Mouse (Mus musculus): Measurements from ENCODE around the gene Clec12b. TPM values are rescaled to one million over a fixed set of nuclear protein-coding genes. Genes with fewer than 3 reads are reported as not detected.
A peak's percentile ranks its signal among the peaks of the same experiment; 100 is the strongest.

Clec12b gene
- total RNA-seq, 1 experiment, result not detected

GRCm38 (mm10) chr6:129333674-129334078 lies 52.0 kb downstream of the Clec12b start:
- peak; percentile 53 for DNase-seq (ENCODE audit: low read depth, low spot score)
- Histone ChIP-seq H3K9me3 (ENCODE audit: control insufficient read depth, insufficient read depth, low read depth, low read length) (no peaks in the 10 kb centered on the region), H3K9ac (ENCODE audit: insufficient read depth, low read depth, low read length, poor library complexity, severe bottlenecking) (no peak overlapping the region), H3K4me3 (ENCODE audit: insufficient read depth in 1 of 2, low read depth in 1 of 2, low read length in 2 of 2, poor library complexity in 1 of 2, severe bottlenecking in 1 of 2) (no peak overlapping the region), H3K27ac (ENCODE audit: insufficient read depth, low read depth, low read length, poor library complexity, severe bottlenecking) (no peak overlapping the region), H3K4me1 (ENCODE audit: control insufficient read depth in 2 of 2, insufficient read depth in 2 of 2, low read length in 2 of 2, poor library complexity in 1 of 2) (peaks cover 0 to 5% of the 10 kb centered on the region in 2 experiments; a peak in 1 of 4 replicates), H3K36me3 (ENCODE audit: control insufficient read depth, insufficient read depth, low read length, poor library complexity, severe bottlenecking) (no peaks in the 10 kb centered on the region)
- in situ Hi-C loops (cut with MboI; ENCODE audit: low sequenced_read_pairs in 2 of 2, unreplicated experiment in 2 of 2), result no loop called here
- TF ChIP-seq ZNF384 (IDR thresholded peaks at IDR 0.05; ENCODE audit: low read depth, low read length), result no peak
- TF ChIP-seq CHD2 (IDR thresholded peaks at IDR 0.05; ENCODE audit: low read depth, low read length), result no peak
- no peak for TF ChIP-seq ZC3H11A (IDR thresholded peaks at IDR 0.05; ENCODE audit: borderline replicate concordance, low read depth, low read length)
- TF ChIP-seq MAFK (IDR thresholded peaks at IDR 0.05; ENCODE audit: insufficient read depth, low read depth, low read length), result no peak
- TF ChIP-seq HCFC1 (IDR thresholded peaks at IDR 0.05; ENCODE audit: borderline replicate concordance, insufficient read depth, low read length), result no peak

GRCm38 (mm10) chr6:129331610-129332009 lies 54.1 kb downstream of the Clec12b start, which contains the start of gene 4922502D21Rik:
Gene 4922502D21Rik, minus strand, starts transcription at chr6:129331796.
- in situ Hi-C loops (cut with MboI; ENCODE audit: low sequenced_read_pairs in 2 of 2, unreplicated experiment in 2 of 2), result no loop called here

GRCm38 (mm10) chr6:129326568-129327150 lies 59.0 kb downstream of the Clec12b start:
- TF ChIP-seq CHD2 (IDR thresholded peaks at IDR 0.05; ENCODE audit: low read depth, low read length), result no peak
- TF ChIP-seq ZC3H11A (IDR thresholded peaks at IDR 0.05; ENCODE audit: borderline replicate concordance, low read depth, low read length), result no peak
- TF ChIP-seq HCFC1 (IDR thresholded peaks at IDR 0.05; ENCODE audit: borderline replicate concordance, insufficient read depth, low read length), result no peak
- TF ChIP-seq MAFK (IDR thresholded peaks at IDR 0.05; ENCODE audit: insufficient read depth, low read depth, low read length), result no peak
- no peak for TF ChIP-seq ZNF384 (IDR thresholded peaks at IDR 0.05; ENCODE audit: low read depth, low read length)
- no peaks in the 10 kb centered on the region for H3K9me3 ChIP-seq (ENCODE audit: control insufficient read depth, insufficient read depth, low read depth, low read length)
- H3K27ac ChIP-seq (ENCODE audit: insufficient read depth, low read depth, low read length, poor library complexity, severe bottlenecking), result no peak overlapping the region
- no peaks in the 10 kb centered on the region for H3K36me3 ChIP-seq (ENCODE audit: control insufficient read depth, insufficient read depth, low read length, poor library complexity, severe bottlenecking)
- no peak overlapping the region for H3K4me3 ChIP-seq (ENCODE audit: insufficient read depth in 1 of 2, low read depth in 1 of 2, low read length in 2 of 2, poor library complexity in 1 of 2, severe bottlenecking in 1 of 2)
- no peak for DNase-seq (ENCODE audit: low read depth, low spot score)
- in situ Hi-C loops (cut with MboI; ENCODE audit: low sequenced_read_pairs in 2 of 2, unreplicated experiment in 2 of 2), result no loop called here
- no peak overlapping the region for H3K9ac ChIP-seq (ENCODE audit: insufficient read depth, low read depth, low read length, poor library complexity, severe bottlenecking)
- no peaks in the 10 kb centered on the region for H3K4me1 ChIP-seq (ENCODE audit: control insufficient read depth in 2 of 2, insufficient read depth in 2 of 2, low read length in 2 of 2, poor library complexity in 1 of 2)

More at GRCm38 (mm10) chr6:129331610-129332009, 54.1 kb downstream of the Clec12b start, which contains the start of gene 4922502D21Rik:
- H3K9ac ChIP-seq (ENCODE audit: insufficient read depth, low read depth, low read length, poor library complexity, severe bottlenecking), result no peak within 1 kb of the TSS
- peaks cover 0 to 5% of the 10 kb centered on the region in 2 experiments; a peak in 1 of 4 replicates for H3K4me1 ChIP-seq (ENCODE audit: control insufficient read depth in 2 of 2, insufficient read depth in 2 of 2, low read length in 2 of 2, poor library complexity in 1 of 2)
- no peak within 1 kb of the TSS for H3K27ac ChIP-seq (ENCODE audit: insufficient read depth, low read depth, low read length, poor library complexity, severe bottlenecking)
- DNase-seq (ENCODE audit: low read depth, low spot score), result no peak
- no peak within 1 kb of the TSS for H3K4me3 ChIP-seq (ENCODE audit: insufficient read depth in 1 of 2, low read depth in 1 of 2, low read length in 2 of 2, poor library complexity in 1 of 2, severe bottlenecking in 1 of 2)
- no peaks in the 10 kb centered on the region for H3K9me3 ChIP-seq (ENCODE audit: control insufficient read depth, insufficient read depth, low read depth, low read length)
- TF ChIP-seq ZC3H11A (IDR thresholded peaks at IDR 0.05; ENCODE audit: borderline replicate concordance, low read depth, low read length) (no peak), MAFK (IDR thresholded peaks at IDR 0.05; ENCODE audit: insufficient read depth, low read depth, low read length) (no peak), CHD2 (IDR thresholded peaks at IDR 0.05; ENCODE audit: low read depth, low read length) (no peak), ZNF384 (IDR thresholded peaks at IDR 0.05; ENCODE audit: low read depth, low read length) (no peak), HCFC1 (IDR thresholded peaks at IDR 0.05; ENCODE audit: borderline replicate concordance, insufficient read depth, low read length) (no peak)
- H3K36me3 ChIP-seq (ENCODE audit: control insufficient read depth, insufficient read depth, low read length, poor library complexity, severe bottlenecking), result no peaks in the 10 kb centered on the region

GRCm38 (mm10) chr6:129326016-129326415 lies 59.7 kb downstream of the Clec12b start:
- H3K4me3 ChIP-seq (ENCODE audit: insufficient read depth in 1 of 2, low read depth in 1 of 2, low read length in 2 of 2, poor library complexity in 1 of 2, severe bottlenecking in 1 of 2), result no peak overlapping the region
- TF ChIP-seq ZC3H11A (IDR thresholded peaks at IDR 0.05; ENCODE audit: borderline replicate concordance, low read depth, low read length) (no peak), MAFK (IDR thresholded peaks at IDR 0.05; ENCODE audit: insufficient read depth, low read depth, low read length) (no peak), CHD2 (IDR thresholded peaks at IDR 0.05; ENCODE audit: low read depth, low read length) (no peak), ZNF384 (IDR thresholded peaks at IDR 0.05; ENCODE audit: low read depth, low read length) (no peak), HCFC1 (IDR thresholded peaks at IDR 0.05; ENCODE audit: borderline replicate concordance, insufficient read depth, low read length) (no peak)
- no peak for DNase-seq (ENCODE audit: low read depth, low spot score)
- no peak overlapping the region for H3K27ac ChIP-seq (ENCODE audit: insufficient read depth, low read depth, low read length, poor library complexity, severe bottlenecking)
- no peaks in the 10 kb centered on the region for H3K9me3 ChIP-seq (ENCODE audit: control insufficient read depth, insufficient read depth, low read depth, low read length)
- H3K4me1 ChIP-seq (ENCODE audit: control insufficient read depth in 2 of 2, insufficient read depth in 2 of 2, low read length in 2 of 2, poor library complexity in 1 of 2), result no peaks in the 10 kb centered on the region
- in situ Hi-C loops (cut with MboI; ENCODE audit: low sequenced_read_pairs in 2 of 2, unreplicated experiment in 2 of 2), result no loop called here
- H3K36me3 ChIP-seq (ENCODE audit: control insufficient read depth, insufficient read depth, low read length, poor library complexity, severe bottlenecking), result no peaks in the 10 kb centered on the region
- no peak overlapping the region for H3K9ac ChIP-seq (ENCODE audit: insufficient read depth, low read depth, low read length, poor library complexity, severe bottlenecking)

Other genes with a start within 250 kb of the Clec12b start
- 0.40 and 0.42 TPM in 2 replicates for gene Clec2d, start 205.3 kb downstream of the Clec12b start, total RNA-seq (2012; rRNA removed)
- 0.49 TPM in 1 of 2 replicates, not detected in the other for gene Cd69, start 110.4 kb downstream of the Clec12b start, total RNA-seq (2012; rRNA removed)
- gene 4922502D21Rik, start 54.1 kb downstream of the Clec12b start, total RNA-seq (2012; rRNA removed), result not detected in 2 replicates
- not detected in 2 replicates for gene Clec12a, start 43.2 kb downstream of the Clec12b start, total RNA-seq (2012; rRNA removed)
- gene Clec1b, start 11.4 kb upstream of the Clec12b start, total RNA-seq (2012; rRNA removed), result not detected in 2 replicates
- gene Clec9a, start 23.0 kb upstream of the Clec12b start, total RNA-seq (2012; rRNA removed), result not detected in 2 replicates
- gene Clec1a, start 66.1 kb upstream of the Clec12b start, total RNA-seq (2012; rRNA removed), result not detected in 2 replicates
- gene Olr1, start 121.3 kb upstream of the Clec12b start, total RNA-seq (2012; rRNA removed), result 0.45 TPM in 1 of 2 replicates, not detected in the other
- gene Tmem52b, start 126.7 kb upstream of the Clec12b start, total RNA-seq (2012; rRNA removed), result not detected in 2 replicates
- gene Gabarapl1, start 147.3 kb upstream of the Clec12b start, total RNA-seq (2012; rRNA removed), result 14.7 and 25.6 TPM in 2 replicates
- gene Klre1, start 192.0 kb upstream of the Clec12b start, total RNA-seq (2012; rRNA removed), result not detected in 2 replicates
- gene Klrd1, start 205.9 kb upstream of the Clec12b start, total RNA-seq (2012; rRNA removed), result not detected in 2 replicates
- gene Klrk1, start 238.0 kb upstream of the Clec12b start, total RNA-seq (2012; rRNA removed), result not detected in 2 replicates

Data from ES-E14 (cell line).